Mouse (Mus musculus): ENCODE measurements around the gene Patl2. TPM values are rescaled to one million over a fixed set of nuclear protein-coding genes. Genes with fewer than 3 reads are reported as not detected.
A peak's percentile ranks its signal among the peaks of the same experiment; 100 is the strongest.

Gene Patl2
- polyA plus RNA-seq, 1 experiment: not detected

- TF ChIP-seq CTCF (IDR thresholded peaks at IDR 0.05; ENCODE audit: borderline replicate concordance, extremely low read depth, insufficient read depth, insufficient read length) (peak; percentile 17; the same call in 1 of the 2 replicates), POLR2A (IDR thresholded peaks at IDR 0.05; ENCODE audit: borderline replicate concordance, extremely low read depth, insufficient read depth, insufficient read length, poor library complexity, severe bottlenecking) (no peak)
- no peak for DNase-seq (ENCODE audit: low read depth)
Observed at GRCm38 (mm10) chr2:122141332-122141967, 44.5 kb downstream of the Patl2 start.

GRCm38 (mm10) chr2:122140815-122141214 is 45.2 kb downstream of the Patl2 start:
- TF ChIP-seq CTCF (IDR thresholded peaks at IDR 0.05; ENCODE audit: borderline replicate concordance, extremely low read depth, insufficient read depth, insufficient read length) (no peak), POLR2A (IDR thresholded peaks at IDR 0.05; ENCODE audit: borderline replicate concordance, extremely low read depth, insufficient read depth, insufficient read length, poor library complexity, severe bottlenecking) (no peak)
- DNase-seq (ENCODE audit: low read depth): no peak

- TF ChIP-seq CTCF (IDR thresholded peaks at IDR 0.05; ENCODE audit: borderline replicate concordance, extremely low read depth, insufficient read depth, insufficient read length) (no peak), POLR2A (IDR thresholded peaks at IDR 0.05; ENCODE audit: borderline replicate concordance, extremely low read depth, insufficient read depth, insufficient read length, poor library complexity, severe bottlenecking) (no peak)
Observed at GRCm38 (mm10) chr2:122137839-122138465, 48.0 kb downstream of the Patl2 start.

GRCm38 (mm10) chr2:122132618-122133017 is 53.4 kb downstream of the Patl2 start:
- no peak for DNase-seq (ENCODE audit: low read depth)
- TF ChIP-seq POLR2A (IDR thresholded peaks at IDR 0.05; ENCODE audit: borderline replicate concordance, extremely low read depth, insufficient read depth, insufficient read length, poor library complexity, severe bottlenecking) (no peak), CTCF (IDR thresholded peaks at IDR 0.05; ENCODE audit: borderline replicate concordance, extremely low read depth, insufficient read depth, insufficient read length) (no peak)

More at GRCm38 (mm10) chr2:122137839-122138465, 48.0 kb downstream of the Patl2 start:
- DNase-seq (ENCODE audit: low read depth): no peak

GRCm38 (mm10) chr2:122132078-122132477 is 53.9 kb downstream of the Patl2 start:
- TF ChIP-seq POLR2A (IDR thresholded peaks at IDR 0.05; ENCODE audit: borderline replicate concordance, extremely low read depth, insufficient read depth, insufficient read length, poor library complexity, severe bottlenecking): no peak
- TF ChIP-seq CTCF (IDR thresholded peaks at IDR 0.05; ENCODE audit: borderline replicate concordance, extremely low read depth, insufficient read depth, insufficient read length): no peak
- DNase-seq (ENCODE audit: low read depth): no peak

GRCm38 (mm10) chr2:122127635-122128034 is 58.4 kb downstream of the Patl2 start:
- TF ChIP-seq POLR2A (IDR thresholded peaks at IDR 0.05; ENCODE audit: borderline replicate concordance, extremely low read depth, insufficient read depth, insufficient read length, poor library complexity, severe bottlenecking) (no peak), CTCF (IDR thresholded peaks at IDR 0.05; ENCODE audit: borderline replicate concordance, extremely low read depth, insufficient read depth, insufficient read length) (no peak)
- no peak for DNase-seq (ENCODE audit: low read depth)

- TF ChIP-seq POLR2A (IDR thresholded peaks at IDR 0.05; ENCODE audit: borderline replicate concordance, extremely low read depth, insufficient read depth, insufficient read length, poor library complexity, severe bottlenecking): no peak
- no peak for TF ChIP-seq CTCF (IDR thresholded peaks at IDR 0.05; ENCODE audit: borderline replicate concordance, extremely low read depth, insufficient read depth, insufficient read length)
- DNase-seq (ENCODE audit: low read depth): no peak
Observed at GRCm38 (mm10) chr2:122126765-122127347, 59.1 kb downstream of the Patl2 start.

DNA sequence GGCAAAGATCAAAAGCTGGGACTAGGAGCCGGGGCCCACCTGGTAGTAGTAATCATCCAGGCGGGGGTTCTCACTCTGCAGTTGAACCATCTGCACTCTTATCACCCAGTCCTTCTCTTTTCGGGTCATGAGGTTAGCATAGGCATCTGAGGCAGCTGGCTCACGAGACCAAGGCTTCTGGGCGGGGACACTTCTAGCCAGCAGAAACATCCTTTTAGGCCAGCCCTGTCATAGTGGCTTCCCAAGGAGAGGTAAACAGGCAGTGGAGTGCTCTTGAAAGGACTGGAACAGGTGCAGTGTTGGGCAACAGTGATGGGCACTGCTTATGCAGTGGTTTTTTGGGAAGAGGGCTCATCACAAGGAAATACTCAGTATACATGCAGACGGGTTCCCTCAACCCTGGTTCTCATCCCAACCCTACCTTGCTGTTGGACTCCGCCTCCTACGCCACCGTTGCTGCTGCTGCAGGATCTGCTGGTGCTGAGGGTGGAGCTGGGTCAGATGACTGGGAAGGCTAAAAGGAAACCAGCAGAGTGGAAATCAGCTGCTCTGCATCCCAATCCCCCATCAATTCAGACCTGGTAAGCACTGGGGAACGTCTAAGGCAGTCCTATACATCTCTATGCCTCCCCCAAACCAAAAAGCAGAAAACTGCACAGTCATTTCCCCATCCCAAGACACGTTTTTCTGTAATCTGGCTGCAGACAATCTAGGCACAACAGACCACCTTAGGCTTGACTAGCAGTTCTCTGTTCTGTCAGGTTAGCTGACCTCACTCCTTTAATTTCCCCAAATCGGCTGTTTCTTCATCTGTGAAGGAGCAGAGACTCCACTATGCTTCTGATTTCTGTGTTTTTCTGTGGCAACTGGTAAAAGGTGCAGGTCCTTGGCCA is 60.1 kb downstream of the Patl2 start:
- TF ChIP-seq POLR2A (IDR thresholded peaks at IDR 0.05; ENCODE audit: borderline replicate concordance, extremely low read depth, insufficient read depth, insufficient read length, poor library complexity, severe bottlenecking) (no peak), CTCF (IDR thresholded peaks at IDR 0.05; ENCODE audit: borderline replicate concordance, extremely low read depth, insufficient read depth, insufficient read length) (no peak)
- no peak for DNase-seq (ENCODE audit: low read depth)

- peak; percentile 99 for DNase-seq (ENCODE audit: low read depth)
- TF ChIP-seq CTCF (IDR thresholded peaks at IDR 0.05; ENCODE audit: borderline replicate concordance, extremely low read depth, insufficient read depth, insufficient read length) (no peak), POLR2A (IDR thresholded peaks at IDR 0.05; ENCODE audit: borderline replicate concordance, extremely low read depth, insufficient read depth, insufficient read length, poor library complexity, severe bottlenecking) (peak; percentile 100)
Observed at GRCm38 (mm10) chr2:122117961-122118958, 67.7 kb downstream of the Patl2 start, which contains the start of gene Spg11. Gene Spg11 (minus strand): TSS chr2:122118386.

DNA sequence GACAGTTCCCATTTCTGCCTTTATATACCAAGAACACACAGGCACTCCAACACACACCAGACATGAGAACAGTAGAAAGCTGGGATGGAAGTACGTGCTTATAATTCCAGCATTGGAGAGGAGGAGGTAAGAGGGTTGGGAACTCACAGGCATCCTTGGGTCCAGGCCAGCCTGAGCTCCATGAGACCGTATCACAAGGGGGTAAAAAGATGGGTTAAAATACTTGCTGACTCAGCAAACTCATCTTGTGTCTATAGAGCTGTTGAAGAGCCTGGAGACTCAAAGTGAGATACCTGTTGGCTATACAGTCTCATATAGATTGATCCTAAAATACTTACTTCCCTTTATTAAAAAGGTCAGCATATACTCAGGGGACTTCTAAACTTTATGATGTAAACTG is 69.1 kb downstream of the Patl2 start:
- no peak for DNase-seq (ENCODE audit: low read depth)
- no peak for TF ChIP-seq POLR2A (IDR thresholded peaks at IDR 0.05; ENCODE audit: borderline replicate concordance, extremely low read depth, insufficient read depth, insufficient read length, poor library complexity, severe bottlenecking)
- no peak for TF ChIP-seq CTCF (IDR thresholded peaks at IDR 0.05; ENCODE audit: borderline replicate concordance, extremely low read depth, insufficient read depth, insufficient read length)

All from brain, embryonic 14.5 days (tissue).